Mouse (Mus musculus) adrenal gland, postnatal 25 days (tissue): ENCODE measurements around the gene Tmem260. TPM values are rescaled to one million over a fixed set of nuclear protein-coding genes. Genes with fewer than 3 reads are reported as not detected.
"Not testable (repeated sequence)": the region's sequence is repeated elsewhere in the genome, so short reads cannot be mapped to it uniquely, and the experiment has no call there.

Experiments
- DNase-seq: peaks from one replicate; pipeline ENCODE4 v3.0.0; 2021; ENCODE audit warnings: mixed read lengths
- long read RNA-seq: library from polyadenylated mRNA; stranded (forward); transcript quantifications from one replicate; pipeline ENCODE4 v2.0.0, GENCODE M21; 2021
- total RNA-seq: library from RNA; stranded (reverse); gene quantifications from 2 replicates; pipeline ENCODE4 v1.2.3, GENCODE M21; 2021

The Tmem260 gene
- 36.4 and 37.6 TPM in 2 replicates for total RNA-seq
- long read RNA-seq, full-length matches to known transcripts: 28 of 33 reads
- long read RNA-seq, partial matches to known transcripts: 3 of 33 reads
- long read RNA-seq, other reads (novel, unspliced or antisense): 2 of 33 reads

DNA sequence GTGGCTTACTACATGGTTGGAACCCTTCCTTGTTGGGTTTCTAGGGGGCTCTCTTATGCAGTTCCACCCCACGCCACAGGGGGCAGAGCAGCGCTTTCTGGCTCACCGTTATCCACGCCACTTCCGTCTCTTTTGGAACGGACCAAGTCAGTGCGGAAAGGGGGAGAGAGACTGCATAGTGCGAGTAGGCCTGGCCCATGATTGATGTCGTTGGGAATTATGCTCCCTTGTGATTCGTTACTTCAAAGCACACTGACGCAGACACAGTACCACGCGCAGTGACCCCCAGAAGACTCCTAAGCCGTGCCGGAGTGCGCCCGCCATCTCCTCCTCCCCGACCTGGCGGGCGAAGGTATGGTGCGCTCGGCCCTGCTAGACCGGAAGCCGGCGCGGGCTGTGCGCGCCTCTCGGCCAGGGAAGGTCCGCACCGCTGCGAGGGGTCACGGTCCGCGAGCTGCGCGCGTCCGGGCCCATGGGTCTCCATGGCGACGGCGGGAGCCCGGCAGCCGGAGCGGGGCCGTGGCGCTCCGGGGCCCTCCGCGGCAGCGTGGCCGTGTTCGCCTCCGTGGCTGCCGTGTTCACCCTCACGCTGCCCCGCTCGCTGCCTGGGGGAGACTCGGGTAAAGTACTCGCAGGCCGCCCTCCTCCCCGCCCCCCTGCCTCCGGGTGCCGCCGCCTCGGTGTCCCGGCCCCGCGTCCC lies at the start of gene Tmem260:
TSS of gene Tmem260 (plus strand) at position 141 of the 700 bp plus-strand sequence.
- peak; percentile 91 for DNase-seq

DNA sequence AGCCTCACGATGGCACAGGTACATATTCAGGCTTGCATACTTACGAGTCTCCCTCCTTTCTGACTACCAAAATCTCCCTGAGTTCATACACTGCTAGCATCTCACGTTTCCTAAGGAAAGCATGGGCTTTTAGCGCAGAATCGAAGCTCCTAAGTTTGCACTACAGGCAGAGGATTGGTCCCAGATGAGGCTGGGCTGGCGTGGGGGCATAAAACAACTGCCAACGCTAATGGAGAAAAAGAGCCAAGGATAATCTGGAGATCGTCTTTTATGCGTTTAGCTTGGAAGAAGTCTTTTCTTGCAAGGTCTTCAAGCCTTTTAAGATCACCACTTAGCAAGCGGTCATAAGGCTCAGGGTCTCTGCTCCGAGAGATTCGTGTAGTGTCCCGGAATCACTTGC lies 39.8 kb upstream of the Tmem260 start:
- peak; percentile 11 for DNase-seq

DNA sequence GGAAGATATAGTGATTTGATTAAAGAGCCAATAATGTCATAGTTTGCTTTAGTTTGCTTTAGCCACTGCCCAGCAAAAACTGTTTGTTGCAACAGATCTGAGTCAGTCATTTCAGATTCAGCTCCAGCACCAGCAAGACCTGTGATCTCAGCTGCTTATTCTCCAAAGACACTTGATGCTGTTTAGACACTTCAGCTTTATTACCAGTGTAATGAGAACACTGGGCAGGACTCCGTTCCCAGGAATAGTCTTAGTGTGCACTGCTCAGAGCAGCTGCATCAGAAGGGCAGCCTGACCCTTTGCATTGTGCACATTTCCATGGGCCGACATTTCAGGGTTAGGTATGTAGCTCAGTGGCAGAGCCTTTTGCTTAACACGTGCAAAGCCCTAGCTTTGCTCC lies 28.9 kb upstream of the Tmem260 start:
- DNase-seq: no peak

DNA sequence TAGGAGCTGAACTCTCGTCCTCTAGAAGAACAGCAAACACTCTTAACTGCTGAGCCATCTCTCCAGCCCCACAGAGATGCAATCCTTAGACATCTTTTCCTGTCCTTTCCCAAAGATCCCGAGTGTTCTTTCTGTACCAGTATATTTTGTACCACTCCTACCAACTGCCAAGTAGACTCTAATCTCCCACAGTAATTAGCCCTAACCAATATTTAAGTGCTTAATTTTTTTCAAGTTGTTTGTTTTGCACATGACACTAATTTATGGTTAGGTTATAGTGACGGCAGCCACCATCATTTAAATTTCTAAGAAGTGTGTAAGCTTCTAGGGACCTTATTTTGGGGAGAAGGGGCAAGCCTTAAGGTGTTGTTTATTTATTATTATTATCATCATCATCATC lies 27.7 kb upstream of the Tmem260 start:
- DNase-seq: no peak

DNA sequence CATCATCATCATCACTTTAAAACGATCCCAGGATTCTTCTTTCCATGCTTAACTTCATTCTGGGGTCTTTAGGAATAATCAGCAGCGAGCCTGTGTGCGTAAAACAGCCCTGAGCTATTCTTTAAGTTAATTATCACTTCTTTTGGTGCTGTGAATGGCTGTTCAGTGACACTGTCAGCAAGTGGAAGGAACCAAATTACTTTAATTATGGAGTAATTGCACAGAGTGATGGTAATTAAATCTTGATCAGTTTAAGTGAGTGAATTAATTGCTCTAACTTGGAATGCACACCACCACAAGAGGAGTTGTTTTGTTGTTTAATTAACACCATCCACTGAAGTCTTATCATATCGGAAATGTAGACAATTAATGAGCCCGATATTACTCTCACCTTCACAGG lies 27.3 kb upstream of the Tmem260 start:
- DNase-seq: no peak

DNA sequence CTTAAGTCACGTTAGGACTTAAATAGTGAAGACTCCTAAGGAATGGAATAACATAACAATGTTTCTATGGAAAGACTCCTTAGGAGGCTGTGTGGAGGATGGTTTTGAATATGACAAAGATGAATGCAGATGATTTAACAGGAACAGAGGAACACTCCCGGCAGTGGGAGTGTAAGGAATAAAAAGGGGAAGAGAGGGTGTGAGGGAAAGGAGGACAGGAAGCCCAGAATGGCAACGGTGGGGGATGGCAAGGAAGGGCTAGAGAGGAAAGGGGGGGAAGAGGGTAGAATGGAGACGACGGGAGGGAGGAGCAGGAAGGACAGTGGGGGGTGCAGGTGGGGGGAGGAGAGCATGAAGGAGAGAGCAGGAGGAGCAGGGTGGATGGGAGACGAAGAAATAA lies 24.4 kb upstream of the Tmem260 start:
- no peak for DNase-seq

DNA sequence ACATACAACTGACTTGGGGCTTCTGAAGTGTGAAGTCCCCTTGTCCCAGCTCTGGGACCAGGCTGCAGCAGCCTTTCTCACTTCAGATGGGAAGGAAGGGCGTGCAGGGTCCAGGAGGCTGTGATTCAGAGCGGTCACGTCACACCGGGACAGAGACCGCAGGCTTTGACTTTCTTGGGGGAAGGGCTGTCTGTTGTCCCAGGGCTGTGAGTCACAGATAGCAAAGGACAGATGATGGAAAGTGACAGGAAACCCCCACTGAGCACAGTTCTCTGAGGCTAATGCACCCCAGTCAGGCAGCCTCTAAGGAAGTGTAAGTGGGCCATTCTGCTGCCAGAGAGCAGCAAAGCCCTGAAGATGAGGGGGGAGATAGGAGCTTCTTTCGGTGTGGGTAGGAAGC lies 23.9 kb upstream of the Tmem260 start:
- DNase-seq: peak; percentile 64

DNA sequence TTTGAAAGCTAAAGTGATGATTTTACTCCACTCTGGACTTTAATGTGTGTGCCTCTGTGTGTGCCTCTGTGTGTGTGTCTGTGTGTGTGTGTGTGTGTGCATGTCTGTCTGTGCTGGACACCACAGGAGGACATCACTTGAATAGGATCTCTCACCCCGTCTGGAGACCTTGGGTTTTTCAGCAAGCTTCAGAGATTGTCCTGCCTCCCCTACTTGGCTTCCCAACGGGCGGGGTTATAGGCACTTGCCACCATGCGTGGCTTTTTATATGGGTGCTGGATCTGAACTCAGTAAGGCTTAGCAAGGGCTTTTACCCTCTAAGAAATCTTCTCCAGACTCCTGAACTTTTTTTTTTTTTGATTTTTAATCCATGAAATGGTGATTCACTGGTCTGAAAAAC lies 23.5 kb upstream of the Tmem260 start:
- no peak for DNase-seq

DNA sequence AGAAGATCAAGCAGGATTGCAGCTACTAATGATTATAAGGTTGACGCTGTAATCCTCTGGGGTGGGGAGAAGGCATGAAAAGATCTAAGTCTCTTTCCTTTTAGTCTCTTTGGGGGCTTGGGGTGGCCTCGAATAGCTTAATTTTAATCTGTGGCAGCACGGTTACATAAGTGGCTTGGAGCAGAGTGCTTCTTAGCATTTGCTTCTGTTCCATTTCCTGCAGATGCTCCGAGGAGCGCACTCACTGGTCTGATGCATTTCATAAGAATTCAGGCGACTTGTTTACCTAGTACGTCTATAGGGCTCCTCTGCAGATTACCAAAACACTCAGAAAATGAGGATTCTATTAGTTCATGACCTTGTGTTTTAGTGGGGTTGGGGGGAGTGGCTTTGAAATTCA lies 23.0 kb upstream of the Tmem260 start:
- no peak for DNase-seq

DNA sequence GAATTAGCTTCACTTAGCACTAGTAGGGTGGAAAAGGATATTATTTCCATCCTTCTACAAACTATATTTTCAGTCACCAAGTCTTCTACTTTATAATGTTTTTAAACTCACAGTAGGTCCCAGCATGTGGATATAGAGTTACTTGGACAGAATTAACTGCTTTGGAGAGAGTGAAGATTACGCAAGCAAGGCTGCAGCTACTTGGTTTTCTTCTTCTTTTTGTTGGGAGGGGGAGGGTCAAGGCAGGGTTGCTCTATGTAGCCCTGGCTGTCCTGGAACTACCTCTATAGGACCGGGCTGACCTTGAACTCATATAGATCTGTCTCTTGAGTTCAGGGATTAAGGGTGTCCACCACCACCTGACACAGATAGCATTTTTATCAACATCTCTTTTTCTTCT lies 13.9 kb upstream of the Tmem260 start:
- DNase-seq: no peak

DNA sequence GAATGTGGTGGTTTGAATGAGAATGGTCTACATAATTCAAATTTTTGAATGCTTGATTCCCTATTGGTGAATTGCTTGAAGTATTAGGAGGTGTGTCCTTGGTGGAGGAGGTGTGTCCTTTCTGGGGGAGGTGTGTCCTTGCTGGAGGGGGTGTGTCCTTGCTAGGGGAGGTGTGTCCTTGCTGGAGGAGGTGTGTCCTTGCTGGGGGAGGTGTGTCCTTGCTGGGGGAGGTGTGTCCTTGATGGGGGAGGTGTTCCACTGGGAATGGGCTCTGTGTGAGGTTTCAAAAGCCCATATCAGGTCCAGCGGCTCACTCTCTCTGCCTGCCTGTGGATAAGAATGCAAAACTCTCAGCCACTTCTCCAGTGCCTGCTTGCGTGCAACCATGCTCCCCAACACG lies 2.1 kb upstream of the Tmem260 start:
- no peak for DNase-seq

DNA sequence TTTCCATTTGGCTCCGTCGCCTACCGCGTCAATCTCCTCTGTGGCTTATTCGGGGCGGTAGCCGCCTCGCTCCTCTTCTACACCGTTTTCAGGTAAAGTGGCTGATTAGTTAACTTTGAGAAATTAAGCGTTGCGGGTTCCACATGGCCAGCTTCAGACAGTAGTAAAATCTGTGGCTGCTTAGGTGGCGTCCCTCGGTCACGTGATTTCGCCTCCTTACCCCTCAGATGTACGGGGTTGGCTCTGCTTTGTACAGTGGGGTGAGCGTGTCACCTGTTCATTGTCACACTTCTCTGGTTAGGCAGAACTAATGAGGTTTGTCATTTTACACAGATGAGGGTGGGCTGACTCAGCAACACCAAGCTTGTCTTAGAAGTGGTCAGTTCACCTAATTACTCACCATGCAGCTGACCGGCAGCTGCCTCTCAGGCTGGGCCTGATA lies 6.1 kb downstream of the Tmem260 start:
- DNase-seq: no peak

DNA sequence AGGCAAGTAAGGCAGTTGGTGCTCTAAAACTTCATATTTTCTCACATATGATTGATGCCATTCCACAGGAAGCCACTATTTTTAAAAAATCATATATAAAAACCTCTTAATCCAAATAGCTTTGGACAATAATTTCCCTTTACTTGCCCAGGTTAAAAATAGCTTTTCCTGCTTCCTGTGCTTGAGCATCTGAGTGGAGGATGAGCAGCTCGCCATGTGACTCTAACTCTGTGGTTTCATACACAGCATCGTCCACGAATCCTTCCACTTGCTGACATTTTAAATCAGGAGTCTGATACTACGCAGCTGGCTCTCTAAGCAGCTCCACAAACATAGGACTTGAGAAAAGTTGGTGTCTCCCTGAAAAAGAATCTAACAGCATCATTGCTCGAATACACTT lies 7.5 kb downstream of the Tmem260 start:
- DNase-seq: no peak

DNA sequence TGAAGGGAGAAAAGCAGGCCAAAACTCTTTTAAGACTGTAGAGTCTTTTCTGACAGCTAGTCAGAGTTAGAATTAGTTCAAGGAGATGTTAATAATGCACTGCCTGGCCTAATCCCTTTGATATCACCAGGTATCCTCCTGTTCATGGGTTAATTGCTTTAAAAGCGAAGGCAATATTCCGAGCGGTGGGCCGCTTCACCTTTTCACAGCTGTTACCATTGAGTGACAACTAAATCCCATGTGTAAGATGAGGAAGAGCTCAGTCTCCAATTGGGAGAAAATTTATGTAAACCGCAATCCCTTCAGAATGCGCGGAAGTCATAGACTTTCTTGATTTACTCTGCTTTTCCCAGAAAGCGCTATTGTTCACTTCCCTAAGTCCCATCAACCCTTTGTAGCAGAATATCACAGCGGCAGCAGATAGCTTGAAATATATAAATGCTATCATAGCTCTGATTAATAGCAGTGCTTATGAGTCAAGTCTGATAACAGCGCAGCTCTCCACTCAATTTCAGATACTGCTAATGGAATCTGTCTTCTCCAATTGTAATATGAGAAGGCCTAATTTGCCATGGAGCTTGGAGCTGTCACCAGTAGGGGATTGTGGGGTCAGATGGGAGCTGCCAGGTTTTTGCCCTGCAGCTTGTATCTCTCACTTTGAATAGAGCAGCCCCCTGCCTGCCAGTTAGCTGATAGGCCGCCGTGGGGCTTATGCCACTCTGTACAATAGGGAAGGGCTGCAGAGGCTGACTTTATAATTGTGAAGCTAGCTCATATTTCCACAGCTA lies 10.6 kb downstream of the Tmem260 start:
- no peak for DNase-seq

DNA sequence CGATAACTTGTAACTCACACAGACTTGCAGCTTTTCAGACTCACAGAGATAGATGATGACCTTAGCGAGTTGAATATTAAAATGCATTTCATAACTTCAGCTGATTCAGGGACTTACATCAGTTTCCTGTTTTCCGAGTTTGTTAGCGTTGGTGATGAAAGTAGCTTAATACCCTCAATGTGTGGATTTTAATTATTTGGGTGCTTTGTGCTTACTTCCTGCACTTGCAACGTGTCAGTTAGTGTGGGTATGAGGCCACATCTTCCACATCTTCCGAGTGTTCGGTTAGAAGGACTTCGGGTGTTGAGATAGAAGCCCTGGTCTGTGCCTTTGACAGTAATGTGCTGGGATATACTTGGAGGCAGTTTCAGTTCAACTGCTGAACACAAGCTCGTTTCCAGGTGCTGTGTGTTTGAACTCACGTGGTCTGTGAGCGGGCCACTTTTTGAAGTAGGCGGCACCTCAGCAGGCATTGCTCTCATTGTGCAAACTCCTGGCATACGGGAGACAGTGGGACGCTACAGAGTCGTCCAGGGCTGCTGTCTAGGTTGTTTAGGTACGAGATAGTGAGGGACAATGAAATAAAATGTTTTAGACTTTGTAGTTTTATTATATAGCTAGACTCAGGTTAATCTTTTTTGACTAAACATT lies 11.5 kb downstream of the Tmem260 start:
- DNase-seq: no peak

DNA sequence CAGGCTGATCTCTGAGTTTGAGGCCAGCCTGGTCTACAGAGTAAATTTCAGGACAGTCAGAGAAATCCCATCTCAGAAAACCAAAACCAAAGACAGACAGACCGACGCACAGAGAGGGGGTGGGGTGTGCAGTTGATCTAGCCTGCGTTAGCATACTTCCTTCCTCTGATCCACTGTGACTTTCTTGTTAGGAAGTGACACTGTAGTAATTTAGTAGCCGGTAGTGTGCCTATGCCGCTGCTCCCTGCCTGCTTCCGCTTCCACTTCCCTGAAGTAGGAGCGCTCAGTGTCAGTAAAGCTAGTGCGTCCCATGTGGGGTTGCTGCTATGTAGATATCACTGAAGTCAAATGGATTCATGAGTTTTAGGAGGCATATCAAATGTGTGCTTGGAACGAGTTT lies 13.0 kb downstream of the Tmem260 start:
- DNase-seq: peak; percentile 8

DNA sequence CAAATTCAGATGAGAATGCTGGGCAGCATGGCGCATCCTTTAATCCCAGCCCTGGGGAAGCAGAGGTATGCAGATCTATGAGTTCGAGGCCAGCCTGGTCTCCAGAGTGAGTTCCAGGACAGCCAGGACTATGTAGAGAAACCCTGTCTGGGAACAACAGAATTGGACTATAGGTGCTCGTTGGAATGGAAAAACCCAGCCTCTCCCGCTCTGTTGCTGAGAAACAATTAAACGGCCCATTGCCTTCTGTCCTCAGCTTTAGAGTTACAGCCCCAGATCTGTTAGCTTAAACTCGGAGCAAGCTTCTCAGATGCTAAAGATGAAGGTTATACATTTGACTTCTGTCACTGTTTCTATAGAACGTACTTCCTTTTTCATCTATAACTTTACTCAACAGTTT lies 22.4 kb downstream of the Tmem260 start:
- DNase-seq: no peak

DNA sequence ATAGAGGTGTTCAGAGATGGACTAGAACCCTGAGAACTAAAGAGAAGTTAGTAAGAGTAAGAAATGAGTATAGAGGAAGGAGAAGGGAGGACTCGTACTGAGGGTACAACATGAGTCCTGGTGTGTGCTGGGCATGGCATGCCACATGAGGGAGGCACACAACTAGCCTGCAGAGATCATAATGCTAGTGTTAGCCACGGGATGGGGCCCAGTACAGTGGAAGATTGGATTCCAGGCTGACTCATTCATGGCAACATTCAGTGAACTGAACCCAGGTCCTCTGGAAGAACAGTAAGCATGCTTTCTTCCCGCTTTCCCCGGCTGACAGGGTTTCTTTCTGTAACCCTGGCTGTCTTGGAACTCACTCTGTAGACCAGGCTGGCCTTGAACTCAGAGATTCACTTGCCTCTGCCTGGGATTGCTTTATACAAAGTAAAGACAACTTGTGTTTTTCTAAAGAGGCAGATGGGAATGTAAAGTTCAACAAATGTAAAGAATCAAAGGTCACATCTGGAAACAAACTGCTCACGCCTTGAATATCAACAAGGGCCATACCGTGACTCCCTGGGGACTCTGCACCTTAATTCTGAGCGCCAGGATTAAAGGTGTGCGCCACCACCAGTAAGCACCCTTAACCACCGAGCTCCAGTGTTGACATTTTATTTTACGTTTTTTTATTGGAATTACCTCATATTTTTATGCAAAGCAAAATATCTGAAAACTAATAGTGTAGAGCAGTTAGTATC lies 25.0 kb downstream of the Tmem260 start:
- no peak for DNase-seq

DNA sequence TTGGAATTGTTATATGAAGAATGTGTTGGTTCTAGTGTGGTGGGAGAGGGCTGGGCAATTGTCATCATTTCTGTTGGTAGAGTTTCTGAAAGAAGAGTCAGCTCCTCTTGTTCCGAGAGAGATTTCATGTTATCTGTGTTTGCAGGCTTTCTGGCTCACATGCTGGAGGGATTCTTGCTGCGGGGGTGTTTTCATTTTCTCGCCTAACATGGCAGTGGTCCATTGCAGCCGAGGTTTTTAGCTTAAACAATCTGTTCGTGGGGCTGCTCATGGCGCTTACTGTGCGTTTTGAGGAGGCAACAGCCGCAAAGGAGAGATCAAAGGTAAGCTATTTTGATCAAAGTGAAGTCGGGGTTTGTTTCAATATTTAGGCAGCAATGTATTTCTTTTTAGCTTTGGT lies 26.3 kb downstream of the Tmem260 start:
- no peak for DNase-seq

DNA sequence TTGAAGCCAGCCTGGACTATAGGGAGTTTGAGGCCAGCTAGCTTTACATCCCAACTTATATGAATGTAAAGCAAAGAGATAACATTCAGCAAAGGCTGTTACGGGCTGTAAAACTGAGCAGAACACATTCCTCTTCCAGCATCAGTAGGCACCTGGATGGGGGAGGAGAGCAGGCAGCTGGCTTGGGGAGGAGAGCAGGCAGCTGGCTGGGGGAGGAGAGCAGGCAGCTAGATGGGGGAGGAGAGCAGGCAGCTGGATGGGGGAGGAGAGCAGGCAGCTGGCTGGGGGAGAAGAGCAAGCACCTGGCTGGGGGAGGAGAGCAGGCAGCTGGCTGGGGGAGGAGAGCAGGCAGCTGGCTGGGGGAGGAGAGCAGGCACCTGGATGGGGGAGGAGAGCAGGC lies 29.4 kb downstream of the Tmem260 start:
- DNase-seq: no peak

DNA sequence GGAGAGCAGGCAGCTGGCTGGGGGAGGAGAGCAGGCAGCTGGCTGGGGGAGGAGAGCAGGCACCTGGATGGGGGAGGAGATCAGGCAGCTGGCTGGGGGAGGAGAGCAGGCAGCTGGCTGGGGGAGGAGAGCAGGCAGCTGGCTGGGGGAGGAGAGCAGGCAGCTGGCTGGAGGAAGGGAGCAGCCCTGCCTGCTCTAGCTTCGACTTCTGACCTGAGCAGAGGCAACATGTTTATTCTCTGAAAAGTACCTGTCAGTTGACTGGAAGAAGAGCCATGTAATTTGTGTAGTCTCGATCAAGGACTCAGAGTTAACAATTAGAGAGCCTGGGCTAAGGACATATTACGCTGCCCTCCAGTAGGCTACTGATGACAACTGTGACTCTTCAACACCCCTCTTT lies 29.9 kb downstream of the Tmem260 start:
- DNase-seq: not testable (repeated sequence)

DNA sequence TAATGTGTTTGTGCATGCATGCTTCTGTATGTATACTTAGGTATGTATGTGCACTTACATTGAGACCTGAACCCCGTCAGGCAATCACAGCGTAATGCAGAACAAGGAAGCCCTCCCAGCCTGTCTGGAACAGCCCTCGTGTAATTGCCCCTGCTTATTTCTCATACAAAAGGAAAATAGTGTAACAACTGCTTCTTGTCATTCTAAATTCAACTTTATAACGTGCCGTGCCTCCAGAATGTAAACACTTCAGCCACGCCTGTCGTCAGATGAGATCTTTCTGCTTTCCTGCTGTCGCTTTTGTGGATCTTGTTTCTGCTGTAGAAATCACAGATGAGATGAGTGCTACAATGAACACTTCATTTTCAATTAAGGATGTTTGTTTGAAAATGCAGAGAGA lies 30.4 kb downstream of the Tmem260 start:
- no peak for DNase-seq
